Mouse (Mus musculus) urinary bladder, postnatal 4 days (tissue): ENCODE data around the gene Tuba1b.
"Not testable (repeated sequence)": the region's sequence is repeated elsewhere in the genome, so short reads cannot be mapped to it uniquely, and the experiment has no call there.

Experiments
- DNase-seq, 2 experiments: peaks; one replicate each; pipeline ENCODE4 v3.0.0; 2021 to 2022; ENCODE audit warnings: low spot score in 2 of 2

The Tuba1b gene

GRCm38 (mm10) chr15:98924682-98925081 lies 9.7 kb downstream of the Tuba1b start:
- no peak for DNase-seq

- DNase-seq: no peak
Measured at GRCm38 (mm10) chr15:98923031-98923537, 11.3 kb downstream of the Tuba1b start.

GRCm38 (mm10) chr15:98922581-98922980 lies 11.8 kb downstream of the Tuba1b start:
- DNase-seq: no peak

DNA sequence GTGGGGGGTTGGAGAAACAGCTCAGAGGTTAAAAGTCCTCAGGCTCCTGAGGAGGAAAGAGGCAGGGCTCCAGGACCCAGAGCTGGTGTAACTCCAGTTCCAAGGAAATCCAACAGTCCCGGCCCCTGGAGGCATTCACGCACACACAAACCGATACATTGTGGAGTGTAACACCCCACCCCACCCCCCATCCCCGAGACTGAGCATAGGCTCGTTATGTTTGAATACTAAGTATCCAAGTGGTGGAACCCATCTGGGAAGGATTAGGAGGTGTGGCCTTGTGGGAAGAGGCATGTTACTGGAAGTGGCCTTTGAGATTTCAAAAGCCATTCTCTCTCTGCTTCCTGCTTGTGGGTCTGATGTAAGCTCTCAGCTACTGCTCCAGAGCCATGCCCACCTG lies 12.9 kb downstream of the Tuba1b start:
- DNase-seq: no peak

DNA sequence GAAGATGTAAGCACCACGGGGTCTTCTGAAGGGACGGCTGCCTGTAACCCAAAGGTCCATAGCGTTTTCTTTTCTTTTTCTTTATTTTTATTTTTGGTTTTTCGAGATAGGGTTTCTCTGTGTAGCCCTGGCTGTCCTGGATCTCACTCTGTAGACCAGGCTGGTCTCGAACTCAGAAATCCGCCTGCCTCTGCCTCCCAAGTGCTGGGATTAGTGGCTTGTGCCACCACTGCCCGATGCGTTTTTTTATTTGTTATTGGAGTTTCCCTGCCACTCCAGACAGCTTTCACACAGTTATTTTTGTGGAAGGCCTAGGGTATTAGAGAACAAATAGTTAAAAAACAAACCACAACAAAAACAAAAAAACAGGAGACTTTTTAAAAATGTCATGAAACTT lies 15.9 kb downstream of the Tuba1b start:
- not testable (repeated sequence) for DNase-seq

DNA sequence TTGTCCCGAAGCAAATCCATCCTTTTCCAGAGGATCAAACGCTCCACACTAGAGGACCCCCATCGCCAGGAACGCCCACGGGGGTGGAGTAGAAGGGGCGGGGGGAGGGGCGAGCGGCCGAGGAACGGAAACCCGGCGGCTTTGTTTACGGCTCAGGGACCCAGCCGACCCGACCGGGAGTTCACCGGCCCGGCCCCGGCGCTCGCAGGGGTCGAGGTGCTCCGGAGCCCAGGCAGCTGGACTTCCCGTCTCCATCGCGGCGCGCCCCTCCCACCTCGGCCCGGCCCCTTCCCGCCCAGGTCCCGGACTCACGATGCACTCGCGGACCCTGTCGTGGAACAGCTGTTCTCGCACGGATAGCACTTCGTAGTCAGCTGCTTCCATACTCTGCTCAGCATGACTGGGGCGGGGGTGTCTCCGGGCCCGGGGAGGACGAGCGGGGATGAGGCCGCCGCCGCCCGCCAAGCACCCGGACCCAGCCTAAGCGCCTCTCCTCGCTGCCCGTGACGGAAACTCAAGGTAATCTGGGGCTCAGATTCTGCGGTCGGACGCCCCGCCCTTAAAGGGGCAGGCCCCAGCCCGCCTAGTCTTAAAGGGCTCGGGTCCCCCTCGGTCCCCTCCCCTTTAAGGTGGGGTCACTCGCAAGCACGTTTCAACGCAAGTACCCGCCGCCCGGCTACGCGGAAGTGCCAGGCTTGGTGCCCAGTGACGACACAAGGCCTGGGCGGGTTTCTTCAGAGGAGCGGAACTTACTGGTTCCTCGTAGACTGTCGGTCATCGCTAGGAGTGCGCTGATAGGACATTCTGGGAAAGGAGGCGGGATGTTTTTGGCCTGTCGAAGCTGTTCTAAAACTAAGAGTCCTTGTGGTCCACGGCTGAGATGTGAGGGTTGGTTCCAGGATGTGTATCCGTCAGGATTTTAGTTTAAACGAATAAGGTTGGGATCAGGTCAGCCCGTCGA lies 16.5 kb downstream of the Tuba1b start, which contains the start of gene Lmbr1l:
TSS of gene Lmbr1l (minus strand) at position 694 of the 961 bp plus-strand sequence.
- DNase-seq: peak; percentile 99

DNA sequence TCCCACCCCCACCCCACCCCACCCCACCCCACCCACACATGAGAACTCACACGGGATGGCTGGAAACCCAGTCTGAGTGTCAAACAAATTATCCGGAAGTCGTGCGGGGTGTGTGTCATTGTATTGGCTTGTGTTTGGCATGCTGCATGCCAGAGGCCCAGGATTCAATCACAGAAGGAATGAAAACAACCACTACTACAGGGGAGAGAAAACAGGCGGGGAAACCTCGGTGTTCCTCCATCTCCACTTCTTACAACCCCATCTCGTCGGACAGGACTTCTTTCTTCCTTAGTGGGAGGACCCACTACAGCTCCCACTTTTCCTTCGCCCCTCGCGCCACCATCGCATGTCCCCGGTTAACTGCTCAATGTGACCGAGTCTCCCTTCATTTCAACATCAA lies 17.3 kb downstream of the Tuba1b start:
- DNase-seq: no peak

GRCm38 (mm10) chr15:98916016-98916415 lies 18.3 kb downstream of the Tuba1b start:
- no peak for DNase-seq

DNA sequence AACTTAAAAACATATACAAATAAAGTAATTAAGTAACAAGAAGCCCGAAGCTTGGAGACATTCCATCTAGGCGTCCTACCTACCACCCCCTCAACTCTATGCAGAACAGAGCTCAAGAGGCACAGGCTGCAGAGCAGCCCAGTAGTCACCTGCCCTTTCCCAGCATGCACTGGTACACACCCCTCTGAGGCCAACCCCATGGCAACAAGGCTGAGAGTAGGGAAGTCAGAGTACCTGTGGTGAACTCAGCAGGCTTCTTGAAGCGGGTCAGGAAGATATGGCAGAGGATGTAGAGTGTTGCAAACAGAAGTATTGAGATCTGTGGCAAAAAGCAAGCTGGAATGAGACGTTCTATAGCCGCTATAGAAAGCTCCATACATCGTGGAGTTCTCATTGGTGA lies 19.5 kb downstream of the Tuba1b start:
- no peak for DNase-seq

DNA sequence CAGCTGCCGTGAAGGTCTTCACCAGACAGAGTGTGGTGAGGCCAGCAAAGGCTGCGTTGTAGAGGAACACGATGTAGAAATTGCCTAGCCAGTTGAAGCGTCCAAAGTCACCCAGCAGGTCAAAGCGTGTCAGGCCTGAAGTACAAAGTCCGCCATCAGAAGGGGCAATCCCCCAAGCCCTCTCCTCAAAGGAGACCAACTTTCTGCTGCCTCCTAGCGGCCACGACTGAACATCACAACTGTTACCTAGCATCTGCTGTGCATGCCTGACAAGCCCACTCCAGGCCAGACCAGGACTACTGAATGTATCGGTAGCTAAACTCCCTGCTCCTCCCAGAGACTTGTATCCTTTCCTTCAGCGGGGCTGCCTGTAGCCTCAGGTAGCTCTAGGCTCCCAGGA lies 29.7 kb downstream of the Tuba1b start:
- DNase-seq: no peak

DNA sequence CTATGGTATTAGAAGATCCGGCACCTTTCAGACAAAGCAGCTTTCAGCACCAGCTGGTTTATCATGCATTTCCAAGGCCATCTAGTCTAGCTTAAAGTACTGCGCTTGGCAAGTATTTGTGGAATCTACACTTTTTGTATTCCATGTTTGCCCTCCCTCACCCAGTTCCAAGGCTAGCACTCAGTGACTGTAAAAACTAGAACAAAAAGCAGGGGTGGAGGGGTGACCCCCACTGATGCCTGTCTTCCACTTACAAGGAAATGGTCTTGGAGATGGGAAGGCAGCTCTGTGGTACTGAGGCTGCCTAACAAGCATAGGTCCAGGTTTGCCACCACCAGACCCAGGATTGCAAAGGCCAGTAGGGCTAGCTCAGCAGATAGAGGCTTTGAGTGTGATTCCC lies 31.8 kb downstream of the Tuba1b start:
- DNase-seq: no peak

- DNase-seq: no peak
Measured at GRCm38 (mm10) chr15:98901530-98901929, 32.8 kb downstream of the Tuba1b start.

DNA sequence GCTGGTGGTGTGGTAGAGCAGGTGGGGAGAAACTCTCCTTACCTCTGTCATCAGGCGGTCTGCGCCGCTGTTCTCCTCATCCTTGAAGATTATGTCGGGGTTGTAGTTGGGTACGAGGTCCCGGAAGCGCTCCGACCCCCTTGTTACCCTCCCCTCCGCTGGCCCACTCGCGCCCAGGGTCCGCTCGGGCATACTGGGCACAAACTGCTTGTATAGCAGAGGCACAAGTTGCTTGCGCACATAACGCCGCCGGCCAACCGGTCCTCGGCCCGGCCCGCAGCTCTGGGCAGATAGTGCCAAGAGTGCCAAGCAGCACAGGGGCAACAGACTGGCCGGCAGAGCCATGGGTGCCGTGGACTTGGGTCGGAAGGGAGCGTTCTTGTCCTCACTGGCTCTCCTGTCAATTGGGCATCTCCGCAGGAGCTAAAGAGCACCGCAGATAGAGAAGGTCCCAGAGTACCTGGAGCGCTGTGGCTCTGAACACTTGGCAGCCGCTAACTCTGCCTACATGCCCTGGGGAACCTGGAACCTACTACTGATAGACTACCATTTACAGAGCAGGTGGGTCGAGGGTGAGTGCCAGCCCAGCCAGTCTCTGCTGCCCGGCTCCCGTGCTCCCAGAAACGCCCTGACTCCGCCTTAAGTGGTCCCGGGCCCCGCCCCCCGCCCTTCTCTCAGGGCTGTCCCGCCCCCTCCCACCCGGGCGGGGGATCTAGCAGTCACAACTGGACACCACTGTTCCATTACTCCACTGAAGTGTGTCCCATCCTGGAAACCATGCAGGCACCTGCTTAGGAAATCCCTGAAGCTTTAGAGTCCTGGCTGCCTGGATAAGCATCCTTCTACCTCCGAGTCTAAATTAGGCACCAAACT lies 36.2 kb downstream of the Tuba1b start, which contains the start of gene Dhh:
TSS of gene Dhh (minus strand) at position 613 of the 873 bp plus-strand sequence.
- no peak for DNase-seq

- DNase-seq: no peak
Measured at GRCm38 (mm10) chr15:98897495-98897894, 36.9 kb downstream of the Tuba1b start.

DNA sequence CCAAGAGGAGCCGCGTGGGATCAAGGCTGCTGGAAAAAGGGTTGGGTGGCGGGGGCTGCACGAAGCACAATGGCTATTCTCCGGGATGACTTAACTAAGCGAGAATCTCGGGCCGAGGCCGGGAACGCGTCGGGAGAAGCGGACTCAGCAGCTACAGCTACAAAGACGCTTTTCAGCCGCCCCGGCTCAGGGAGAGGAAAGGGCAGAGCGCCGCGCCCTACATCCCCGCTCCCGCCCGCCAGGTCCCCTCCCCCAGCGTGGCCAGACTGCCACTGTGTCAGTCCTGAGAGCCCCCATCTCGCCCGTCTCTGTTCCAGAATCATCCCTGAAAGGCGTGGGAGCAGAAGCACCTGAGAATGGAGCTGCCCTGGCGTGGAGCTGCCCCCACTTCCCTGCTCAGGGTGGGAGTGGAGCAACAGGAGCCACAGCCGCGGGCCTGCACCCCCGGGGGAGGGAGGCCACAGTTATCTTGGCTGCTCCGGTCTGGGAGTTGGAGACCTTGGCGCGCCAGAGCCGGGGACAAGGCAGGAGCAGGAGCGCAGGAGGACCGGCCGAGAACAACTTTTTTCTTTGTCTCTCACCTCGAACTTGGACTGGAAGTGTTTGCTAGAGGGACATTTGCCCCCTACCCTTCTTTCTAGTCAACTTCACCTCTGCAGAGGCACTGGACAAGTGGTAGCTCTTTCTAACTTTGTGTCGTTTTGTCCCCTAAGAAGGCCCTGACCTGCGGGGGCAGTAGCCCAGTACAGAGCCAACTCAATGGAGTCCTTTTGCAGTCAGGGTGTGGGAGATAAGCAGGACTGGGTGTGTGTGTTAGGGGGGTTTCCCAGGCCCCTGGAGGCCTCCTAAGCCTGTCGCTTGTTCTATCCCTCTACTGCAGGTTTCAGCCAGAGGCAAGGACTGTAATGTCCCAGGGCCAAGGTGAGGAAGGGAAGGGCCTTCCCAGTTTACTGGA lies 38.5 kb downstream of the Tuba1b start:
- peak in 1 of 2 experiments; percentile 47 for DNase-seq

- no peak for DNase-seq
Measured at GRCm38 (mm10) chr15:98894746-98895634, 39.4 kb downstream of the Tuba1b start.

- no peak for DNase-seq
Measured at GRCm38 (mm10) chr15:98893940-98894745, 40.2 kb downstream of the Tuba1b start, which contains the start of gene Rhebl1. Gene Rhebl1 (minus strand): TSS chr15:98894540.

DNA sequence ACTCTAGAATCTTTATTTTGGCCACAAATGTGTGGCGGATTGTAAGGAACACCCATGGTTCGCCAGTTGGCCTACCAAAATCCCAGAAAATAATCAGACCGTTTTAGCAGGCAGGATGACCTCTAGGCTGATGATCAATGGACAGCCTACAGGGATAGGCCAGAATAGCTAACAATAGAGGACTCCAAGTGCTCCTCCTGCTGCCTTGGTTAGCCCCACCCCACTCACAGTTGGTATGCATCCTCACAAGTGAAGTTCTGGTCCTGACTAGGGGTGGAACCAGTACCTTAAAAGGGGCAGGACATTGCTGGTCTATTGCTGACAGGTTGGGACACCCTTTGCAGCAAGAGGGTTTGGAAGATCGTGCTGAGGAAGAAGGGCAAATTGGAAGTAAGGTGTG lies 41.3 kb downstream of the Tuba1b start:
- DNase-seq: no peak
